Mouse (Mus musculus): ENCODE measurements around the gene Dnmt3a. TPM values are rescaled to one million over a fixed set of nuclear protein-coding genes. Genes with fewer than 3 reads are reported as not detected.

Dnmt3a gene
- polyA plus RNA-seq, 1 experiment: 4.6 TPM

GRCm38 (mm10) chr12:3860005-3860404 lies 54.2 kb downstream of the Dnmt3a start:
- no peaks in the 10 kb centered on the region for H3K36me3 ChIP-seq (ENCODE audit: control insufficient read depth, insufficient read depth)

GRCm38 (mm10) chr12:3861665-3862228 lies 55.9 kb downstream of the Dnmt3a start:
- H3ac ChIP-seq (ENCODE audit: control insufficient read depth, insufficient read length, low read depth): no peak overlapping the region
- H3K4me3 ChIP-seq (ENCODE audit: insufficient read depth, poor library complexity, severe bottlenecking): no peak overlapping the region
- H3K27me3 ChIP-seq (ENCODE audit: control insufficient read depth, insufficient read depth, insufficient read length): no peaks in the 10 kb centered on the region
- TF ChIP-seq CEBPB (IDR thresholded peaks at IDR 0.05; ENCODE audit: low read depth) (no peak), FOSL1 (IDR thresholded peaks at IDR 0.05; ENCODE audit: insufficient read depth, low read length, poor library complexity, severe bottlenecking) (no peak), MYOD1 (IDR thresholded peaks at IDR 0.05; ENCODE audit: control insufficient read depth, insufficient read length, low read depth) (no peak), MAX (IDR thresholded peaks at IDR 0.05) (no peak), MYOG (IDR thresholded peaks at IDR 0.05; ENCODE audit: control insufficient read depth, extremely low read depth, insufficient read length) (no peak), CTCF (IDR thresholded peaks at IDR 0.05; ENCODE audit: control insufficient read depth, insufficient read depth, insufficient read length) (no peak), USF1 (IDR thresholded peaks at IDR 0.05; ENCODE audit: low read depth) (no peak)
- H3K79me2 ChIP-seq (ENCODE audit: control insufficient read depth, insufficient read depth): no peaks in the 10 kb centered on the region
- no peaks in the 10 kb centered on the region for H3K36me3 ChIP-seq (ENCODE audit: control insufficient read depth, insufficient read depth)
- H3K79me3 ChIP-seq (ENCODE audit: low read depth): no peaks in the 10 kb centered on the region

More at GRCm38 (mm10) chr12:3860005-3860404, 54.2 kb downstream of the Dnmt3a start:
- no peak overlapping the region for H3K4me3 ChIP-seq (ENCODE audit: insufficient read depth, poor library complexity, severe bottlenecking)
- H3K79me3 ChIP-seq (ENCODE audit: low read depth): no peaks in the 10 kb centered on the region
- H3K27me3 ChIP-seq (ENCODE audit: control insufficient read depth, insufficient read depth, insufficient read length): no peaks in the 10 kb centered on the region
- H3ac ChIP-seq (ENCODE audit: control insufficient read depth, insufficient read length, low read depth): no peak overlapping the region
- H3K79me2 ChIP-seq (ENCODE audit: control insufficient read depth, insufficient read depth): no peaks in the 10 kb centered on the region
- TF ChIP-seq MYOD1 (IDR thresholded peaks at IDR 0.05; ENCODE audit: control insufficient read depth, insufficient read length, low read depth) (no peak), FOSL1 (IDR thresholded peaks at IDR 0.05; ENCODE audit: insufficient read depth, low read length, poor library complexity, severe bottlenecking) (no peak), CEBPB (IDR thresholded peaks at IDR 0.05; ENCODE audit: low read depth) (no peak), CTCF (IDR thresholded peaks at IDR 0.05; ENCODE audit: control insufficient read depth, insufficient read depth, insufficient read length) (no peak), MAX (IDR thresholded peaks at IDR 0.05) (no peak), USF1 (IDR thresholded peaks at IDR 0.05; ENCODE audit: low read depth) (no peak), MYOG (IDR thresholded peaks at IDR 0.05; ENCODE audit: control insufficient read depth, extremely low read depth, insufficient read length) (no peak)

GRCm38 (mm10) chr12:3862253-3862652 lies 56.4 kb downstream of the Dnmt3a start:
- H3K79me3 ChIP-seq (ENCODE audit: low read depth): no peaks in the 10 kb centered on the region
- no peaks in the 10 kb centered on the region for H3K36me3 ChIP-seq (ENCODE audit: control insufficient read depth, insufficient read depth)
- TF ChIP-seq MYOG (IDR thresholded peaks at IDR 0.05; ENCODE audit: control insufficient read depth, extremely low read depth, insufficient read length) (no peak), USF1 (IDR thresholded peaks at IDR 0.05; ENCODE audit: low read depth) (no peak), CTCF (IDR thresholded peaks at IDR 0.05; ENCODE audit: control insufficient read depth, insufficient read depth, insufficient read length) (no peak), MAX (IDR thresholded peaks at IDR 0.05) (no peak), MYOD1 (IDR thresholded peaks at IDR 0.05; ENCODE audit: control insufficient read depth, insufficient read length, low read depth) (no peak), CEBPB (IDR thresholded peaks at IDR 0.05; ENCODE audit: low read depth) (no peak), FOSL1 (IDR thresholded peaks at IDR 0.05; ENCODE audit: insufficient read depth, low read length, poor library complexity, severe bottlenecking) (no peak)
- H3K4me3 ChIP-seq (ENCODE audit: insufficient read depth, poor library complexity, severe bottlenecking): no peak overlapping the region
- no peak overlapping the region for H3ac ChIP-seq (ENCODE audit: control insufficient read depth, insufficient read length, low read depth)
- no peaks in the 10 kb centered on the region for H3K79me2 ChIP-seq (ENCODE audit: control insufficient read depth, insufficient read depth)
- no peaks in the 10 kb centered on the region for H3K27me3 ChIP-seq (ENCODE audit: control insufficient read depth, insufficient read depth, insufficient read length)

GRCm38 (mm10) chr12:3864208-3864607 lies 58.4 kb downstream of the Dnmt3a start:
- no peak for TF ChIP-seq USF1 (IDR thresholded peaks at IDR 0.05; ENCODE audit: low read depth)
- no peak for TF ChIP-seq MAX (IDR thresholded peaks at IDR 0.05)
- no peak for TF ChIP-seq CTCF (IDR thresholded peaks at IDR 0.05; ENCODE audit: control insufficient read depth, insufficient read depth, insufficient read length)
- TF ChIP-seq CEBPB (IDR thresholded peaks at IDR 0.05; ENCODE audit: low read depth): no peak
- no peak for TF ChIP-seq FOSL1 (IDR thresholded peaks at IDR 0.05; ENCODE audit: insufficient read depth, low read length, poor library complexity, severe bottlenecking)
- Histone ChIP-seq H3K27me3 (ENCODE audit: control insufficient read depth, insufficient read depth, insufficient read length) (no peaks in the 10 kb centered on the region), H3ac (ENCODE audit: control insufficient read depth, insufficient read length, low read depth) (no peak overlapping the region), H3K79me2 (ENCODE audit: control insufficient read depth, insufficient read depth) (no peaks in the 10 kb centered on the region), H3K4me3 (ENCODE audit: insufficient read depth, poor library complexity, severe bottlenecking) (no peak overlapping the region), H3K36me3 (ENCODE audit: control insufficient read depth, insufficient read depth) (no peaks in the 10 kb centered on the region), H3K79me3 (ENCODE audit: low read depth) (no peaks in the 10 kb centered on the region)

GRCm38 (mm10) chr12:3865594-3865993 lies 59.8 kb downstream of the Dnmt3a start:
- Histone ChIP-seq H3K4me3 (ENCODE audit: insufficient read depth, poor library complexity, severe bottlenecking) (no peak overlapping the region), H3K79me2 (ENCODE audit: control insufficient read depth, insufficient read depth) (no peaks in the 10 kb centered on the region), H3K79me3 (ENCODE audit: low read depth) (no peaks in the 10 kb centered on the region), H3K27me3 (ENCODE audit: control insufficient read depth, insufficient read depth, insufficient read length) (no peaks in the 10 kb centered on the region), H3K36me3 (ENCODE audit: control insufficient read depth, insufficient read depth) (no peaks in the 10 kb centered on the region), H3ac (ENCODE audit: control insufficient read depth, insufficient read length, low read depth) (no peak overlapping the region)
- TF ChIP-seq MAX (IDR thresholded peaks at IDR 0.05): no peak
- TF ChIP-seq MYOD1 (IDR thresholded peaks at IDR 0.05; ENCODE audit: control insufficient read depth, insufficient read length, low read depth): no peak
- TF ChIP-seq CTCF (IDR thresholded peaks at IDR 0.05; ENCODE audit: control insufficient read depth, insufficient read depth, insufficient read length): no peak

Measured in C2C12 (cell line).